Mouse (Mus musculus): ENCODE results near the gene Cabin1. TPM values are rescaled to one million over a fixed set of nuclear protein-coding genes. Genes with fewer than 3 reads are reported as not detected.
A peak's percentile ranks its signal among the peaks of the same experiment; 100 is the strongest.

Cabin1 gene
- 34.6 and 36.6 TPM in 2 replicates for polyA plus RNA-seq (2016; fragmentation: Nextera tagmentation; extraction: Ambion mirVana)

DNA sequence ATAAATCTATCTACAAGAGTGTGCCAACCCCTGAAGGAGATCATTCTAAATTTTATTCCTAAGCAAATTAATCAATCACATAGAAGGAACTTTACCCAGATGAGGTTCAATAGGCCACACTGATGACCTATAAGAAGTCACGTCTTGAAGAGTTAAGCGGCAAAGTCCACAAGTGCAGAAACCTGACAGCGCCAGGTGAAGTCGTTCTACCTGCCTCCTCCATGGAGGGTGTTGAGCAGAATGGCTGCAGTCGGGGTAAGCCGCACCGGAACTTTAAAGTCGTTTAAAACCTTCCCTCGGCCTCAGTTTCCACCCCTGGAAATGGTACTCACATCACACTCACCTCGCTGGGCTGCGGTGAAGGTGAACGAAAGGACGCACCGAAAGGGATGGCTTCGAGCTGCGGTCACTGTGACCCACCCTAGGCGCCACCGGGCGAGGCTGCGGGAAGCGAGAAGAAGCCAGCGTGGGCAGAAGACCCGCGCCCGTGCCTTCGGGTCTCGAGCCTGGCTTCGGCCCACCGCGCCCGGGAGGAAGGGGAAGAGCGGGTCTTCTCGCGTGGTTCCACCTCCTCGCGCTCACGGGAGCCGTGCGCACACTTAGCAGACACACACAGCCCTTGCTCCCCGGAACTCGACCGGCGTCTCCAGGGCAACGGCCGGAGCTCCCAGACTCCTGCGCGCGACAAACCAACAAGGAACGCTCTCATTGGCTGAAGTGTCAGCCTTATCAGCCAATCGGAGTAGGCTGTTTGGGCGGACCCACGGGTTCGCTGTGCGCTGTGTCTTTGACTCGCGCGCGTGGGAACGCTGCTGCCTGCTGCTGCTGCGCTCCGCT, at the start of gene Cabin1:
Gene Cabin1 (minus strand): TSS at position 660 of the 837 bp plus-strand sequence.
- Histone ChIP-seq H3K4me1 (peaks cover 17% of the 10 kb centered on the region), H3K27me3 (ENCODE audit: poor library complexity, severe bottlenecking) (no peaks in the 10 kb centered on the region), H3K27ac (peak within 1 kb of the TSS; percentile 87), H3K36me3 (replicated peaks) (peaks cover 30% of the 10 kb centered on the region), H3K9me3 (no peaks in the 10 kb centered on the region), H3K4me3 (peak within 1 kb of the TSS; percentile 74)
- DNase-seq (ENCODE audit: extremely low spot score, low spot score), result peak; percentile 99
- under 1% methylated on average over 61 of the region's 61 CpGs for WGBS

DNA sequence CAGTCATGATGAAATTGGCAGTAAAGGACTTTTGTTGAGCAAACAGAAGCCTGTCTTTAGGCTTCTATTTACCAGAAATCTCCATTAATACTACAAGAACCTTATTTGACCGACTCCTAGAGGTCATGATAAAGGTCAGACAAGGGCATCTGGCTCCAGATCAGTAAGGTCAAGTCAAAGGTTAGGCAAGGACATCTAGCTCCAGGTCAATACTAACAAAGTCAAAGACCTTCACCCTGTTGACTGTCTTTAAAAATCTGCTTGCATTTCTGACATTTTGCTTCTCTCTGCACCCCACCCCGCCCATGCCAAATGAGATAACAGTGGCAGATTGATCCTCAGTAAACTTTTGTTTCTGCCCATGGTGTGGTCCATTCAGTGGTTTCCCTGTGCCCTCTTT, 40.1 kb upstream of the Cabin1 start:
- Histone ChIP-seq H3K27me3 (ENCODE audit: poor library complexity, severe bottlenecking) (0 out of 2 replicates have a peak, but pooled peaks cover 5% of the 10 kb centered on the region), H3K36me3 (replicated peaks) (no peaks in the 10 kb centered on the region), H3K4me1 (no peaks in the 10 kb centered on the region), H3K4me3 (no peak overlapping the region), H3K9me3 (no peaks in the 10 kb centered on the region), H3K27ac (no peak overlapping the region)
- no peak for DNase-seq (ENCODE audit: extremely low spot score, low spot score)
- 71% methylated on average over 2 of the region's 2 CpGs for WGBS

DNA sequence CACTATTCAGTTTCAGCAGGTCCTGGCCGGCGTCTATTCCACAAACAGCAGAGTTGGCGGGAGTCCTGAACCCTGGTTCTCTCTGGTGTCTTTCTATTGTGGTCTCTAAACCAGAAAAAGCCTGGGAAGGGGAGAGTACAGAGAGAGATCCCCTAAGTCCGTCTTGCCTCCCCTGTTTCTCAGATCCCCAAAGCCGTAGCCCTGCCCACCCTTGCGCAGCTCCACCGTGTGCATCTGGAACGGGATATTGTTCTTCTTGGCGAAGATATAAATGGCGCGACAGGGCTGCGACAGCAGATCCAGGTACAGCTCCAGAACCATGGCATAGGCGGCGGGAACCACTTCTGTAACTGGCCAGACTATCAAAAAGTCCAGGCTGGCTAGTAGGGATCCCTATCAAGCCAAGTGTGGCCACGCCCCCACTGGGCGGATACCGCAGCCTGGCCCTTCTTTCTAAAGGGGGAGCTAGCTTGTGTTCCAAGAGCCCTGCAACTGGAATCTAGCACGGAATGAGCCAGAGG, 34.1 kb upstream of the Cabin1 start, which contains the start of gene Gstt1:
Gene Gstt1 (minus strand): TSS at position 409 of the 521 bp plus-strand sequence.
- DNase-seq (ENCODE audit: extremely low spot score, low spot score), result peak; percentile 28
- H3K4me3 ChIP-seq, result peak within 1 kb of the TSS; percentile 56
- 5% methylated on average over 18 of the region's 18 CpGs for WGBS
- H3K4me1 ChIP-seq, result peaks cover 32% of the 10 kb centered on the region
- H3K27ac ChIP-seq, result peak within 1 kb of the TSS; percentile 62
- peaks cover 39% of the 10 kb centered on the region for H3K27me3 ChIP-seq (ENCODE audit: poor library complexity, severe bottlenecking)
- no peaks in the 10 kb centered on the region for H3K9me3 ChIP-seq
- no peaks in the 10 kb centered on the region for H3K36me3 ChIP-seq (replicated peaks)

DNA sequence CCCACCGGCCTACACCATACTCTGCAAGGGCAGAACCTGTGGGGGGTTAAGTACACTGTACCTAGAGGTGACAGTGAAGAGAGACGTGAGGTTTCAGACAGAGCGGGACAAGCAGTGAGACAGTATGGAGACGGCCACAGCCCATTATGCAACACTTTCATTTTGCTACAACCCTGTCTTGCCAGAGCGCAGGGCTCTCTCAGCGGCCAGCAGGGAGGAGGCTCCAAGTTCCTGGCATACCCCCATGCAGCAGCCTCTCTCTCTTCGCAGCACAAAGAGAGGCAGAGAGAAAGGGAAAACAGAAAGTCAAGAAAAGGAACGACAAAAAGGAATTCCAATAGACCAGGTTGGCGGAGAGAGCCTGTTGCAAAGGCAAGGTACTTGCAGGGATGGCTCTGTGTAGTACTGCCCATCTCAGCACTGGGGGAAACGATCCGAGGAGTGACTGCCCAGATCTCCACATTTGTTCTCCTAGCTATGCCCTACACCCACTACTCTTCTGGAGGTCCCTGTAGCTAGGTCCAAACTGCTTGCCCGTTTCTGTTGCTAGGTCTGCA, 33.6 kb upstream of the Cabin1 start:
- peak; percentile 34 for DNase-seq (ENCODE audit: extremely low spot score, low spot score)
- Histone ChIP-seq H3K27me3 (ENCODE audit: poor library complexity, severe bottlenecking) (peaks cover 39% of the 10 kb centered on the region), H3K9me3 (no peaks in the 10 kb centered on the region), H3K36me3 (replicated peaks) (no peaks in the 10 kb centered on the region), H3K27ac (peak overlapping the region; percentile 62), H3K4me1 (peaks cover 32% of the 10 kb centered on the region), H3K4me3 (peak overlapping the region; percentile 56)
- WGBS, result 2% methylated on average over 12 of the region's 12 CpGs

DNA sequence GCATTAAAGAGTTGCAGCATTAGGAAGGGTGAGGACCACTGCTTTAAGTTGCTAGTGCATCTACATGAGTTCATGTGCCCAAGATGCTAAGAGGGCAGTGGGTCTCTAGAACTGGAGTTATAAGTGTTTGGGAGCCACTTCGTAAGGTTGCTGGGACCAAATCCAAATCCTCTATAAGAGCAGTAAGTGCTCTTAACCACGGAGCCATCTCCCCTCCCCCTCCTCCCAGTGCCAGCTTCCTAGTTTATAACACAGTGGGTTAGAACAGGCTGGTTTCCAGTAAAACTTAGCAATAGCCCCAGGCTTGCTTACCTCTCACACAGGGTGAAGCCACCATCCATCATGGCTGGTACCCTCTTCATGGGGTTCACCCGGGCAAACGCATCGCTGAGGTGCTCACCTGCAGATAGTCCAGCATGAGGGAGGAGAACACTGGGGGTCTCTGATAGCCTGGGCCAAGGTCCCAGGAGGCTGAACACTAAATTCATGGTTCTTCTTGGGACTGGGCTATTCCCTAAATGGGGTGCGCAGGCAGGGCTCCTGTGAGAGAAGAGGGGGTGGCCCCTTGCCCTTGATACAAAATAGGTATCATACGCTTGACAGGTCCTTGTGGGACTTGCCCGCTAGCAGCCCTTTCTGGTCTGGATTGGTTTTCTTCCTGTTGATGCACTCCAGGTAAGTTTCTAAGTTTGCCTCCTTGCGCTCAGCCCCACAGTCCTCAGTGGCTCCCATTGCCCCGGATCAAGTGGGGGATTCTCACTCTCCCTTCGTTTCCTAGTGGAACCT, 32.8 kb upstream of the Cabin1 start:
- 0 out of 2 replicates have a peak overlapping the region, but pooled peaks have one; percentile 36 for H3K27ac ChIP-seq
- peak overlapping the region; percentile 56 for H3K4me3 ChIP-seq
- no peaks in the 10 kb centered on the region for H3K9me3 ChIP-seq
- peaks cover 39% of the 10 kb centered on the region for H3K27me3 ChIP-seq (ENCODE audit: poor library complexity, severe bottlenecking)
- peaks cover 32% of the 10 kb centered on the region for H3K4me1 ChIP-seq
- no peak for DNase-seq (ENCODE audit: extremely low spot score, low spot score)
- no peaks in the 10 kb centered on the region for H3K36me3 ChIP-seq (replicated peaks)
- 44% methylated on average over 11 of the region's 11 CpGs for WGBS

DNA sequence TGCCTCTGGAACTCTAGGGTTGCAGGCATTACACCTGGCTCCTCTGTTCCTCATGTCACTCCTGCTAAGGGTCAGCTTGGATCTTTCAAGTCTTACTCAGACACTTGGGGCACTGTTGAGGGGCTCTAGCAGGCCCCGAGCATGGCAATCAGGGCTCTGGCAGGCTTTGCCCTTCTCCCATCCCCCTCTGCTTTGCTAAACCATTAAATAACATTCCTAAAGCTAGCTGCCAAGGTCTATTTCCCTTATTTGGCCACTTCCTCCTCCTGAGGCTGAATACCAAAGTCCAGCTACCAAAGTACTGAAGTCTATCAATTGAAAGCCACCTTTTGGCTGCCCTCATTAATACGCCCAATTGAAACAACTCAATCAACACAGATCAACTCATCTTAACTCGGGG, 30.7 kb upstream of the Cabin1 start:
- WGBS, result 26% methylated on average over 3 of the region's 3 CpGs
- DNase-seq (ENCODE audit: extremely low spot score, low spot score), result no peak
- H3K27ac ChIP-seq, result peak overlapping the region; percentile 51; the same call in 1 of the 2 replicates

DNA sequence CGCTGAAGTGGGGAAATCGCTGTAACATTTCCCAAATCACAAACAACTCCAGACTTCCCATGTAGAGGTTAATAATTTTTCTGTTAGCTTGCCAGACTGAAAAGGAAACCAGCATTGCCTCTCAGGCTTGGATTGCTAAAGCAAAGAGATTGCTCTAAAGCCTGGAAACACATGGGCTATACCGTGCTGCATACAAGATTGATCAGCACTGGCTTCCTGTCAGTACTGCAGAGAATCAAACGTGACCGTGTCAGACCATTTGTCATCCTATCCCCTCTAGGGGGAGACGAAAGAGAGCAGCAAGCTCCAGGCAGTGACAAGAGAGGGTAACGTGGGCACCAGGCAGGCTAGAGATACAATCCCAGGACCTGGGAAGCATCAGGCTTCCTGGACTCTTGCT, 26.6 kb upstream of the Cabin1 start:
- peaks cover 3% of the 10 kb centered on the region for H3K27me3 ChIP-seq (ENCODE audit: poor library complexity, severe bottlenecking)
- 28% methylated on average over 7 of the region's 7 CpGs for WGBS
- DNase-seq (ENCODE audit: extremely low spot score, low spot score), result no peak
- H3K4me1 ChIP-seq, result peaks cover 16% of the 10 kb centered on the region
- H3K27ac ChIP-seq, result no peak overlapping the region
- H3K36me3 ChIP-seq (replicated peaks), result no peaks in the 10 kb centered on the region
- H3K4me3 ChIP-seq, result no peak overlapping the region
- no peaks in the 10 kb centered on the region for H3K9me3 ChIP-seq

More for the DNA sequence above, 30.7 kb upstream of the Cabin1 start:
- Histone ChIP-seq H3K27me3 (ENCODE audit: poor library complexity, severe bottlenecking) (peaks cover 34% of the 10 kb centered on the region), H3K9me3 (no peaks in the 10 kb centered on the region), H3K36me3 (replicated peaks) (no peaks in the 10 kb centered on the region), H3K4me1 (peaks cover 35% of the 10 kb centered on the region), H3K4me3 (no peak overlapping the region)

DNA sequence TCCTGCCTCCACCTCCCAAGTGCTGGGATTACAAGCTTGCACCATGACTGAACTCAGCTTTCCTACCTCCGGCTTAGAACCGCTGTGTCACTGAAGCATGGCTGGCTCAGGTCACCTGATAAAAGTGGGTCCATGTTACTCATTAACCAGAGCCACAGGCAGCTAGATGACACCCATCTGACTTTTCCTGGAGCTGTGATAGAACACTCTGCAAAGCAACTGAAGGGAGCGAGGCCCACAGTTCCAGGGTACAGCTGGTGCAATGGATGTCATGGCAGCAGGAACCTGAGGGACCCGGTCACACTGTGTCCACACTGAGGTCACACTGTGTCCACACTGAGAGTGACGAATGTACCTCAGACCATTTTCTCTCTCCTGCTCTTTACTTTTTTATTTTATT, 25.7 kb upstream of the Cabin1 start:
- no peak overlapping the region for H3K4me3 ChIP-seq
- DNase-seq (ENCODE audit: extremely low spot score, low spot score), result no peak
- H3K27ac ChIP-seq, result no peak overlapping the region
- H3K9me3 ChIP-seq, result no peaks in the 10 kb centered on the region
- WGBS, result 95% methylated on average over 5 of the region's 5 CpGs
- peaks cover 9% of the 10 kb centered on the region for H3K4me1 ChIP-seq
- H3K27me3 ChIP-seq (ENCODE audit: poor library complexity, severe bottlenecking), result no peaks in the 10 kb centered on the region
- no peaks in the 10 kb centered on the region for H3K36me3 ChIP-seq (replicated peaks)

DNA sequence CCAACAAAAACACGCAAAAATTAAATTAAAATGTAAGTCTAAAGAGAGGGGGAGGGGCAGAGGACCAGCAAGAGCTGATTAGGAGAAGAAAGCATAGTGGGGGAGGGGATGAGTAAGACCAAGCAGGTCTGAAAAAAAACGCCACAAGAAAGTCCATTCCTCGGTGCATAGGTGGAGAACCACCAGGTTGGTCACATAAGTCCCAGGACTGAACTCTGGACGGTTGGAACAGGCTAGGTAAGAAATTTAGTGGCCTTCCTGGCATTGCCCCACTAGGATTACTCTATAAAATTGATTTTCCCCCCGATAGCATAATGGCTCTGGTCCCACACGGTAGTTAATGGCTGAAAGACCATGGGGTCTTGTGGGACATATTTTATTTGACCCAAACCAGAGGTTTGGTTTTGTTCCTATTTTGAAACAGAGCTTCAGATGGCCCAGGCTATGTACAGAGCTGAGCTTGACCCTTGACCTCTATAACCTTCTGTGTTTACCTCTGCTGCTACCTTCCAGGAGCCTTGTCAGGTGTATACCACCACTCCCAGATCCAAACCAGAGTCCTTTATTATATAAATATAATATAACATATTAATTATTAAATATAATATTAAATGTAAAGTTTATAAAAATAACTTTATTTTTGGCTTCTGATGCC, 25.1 kb upstream of the Cabin1 start:
- 79% methylated on average over 6 of the region's 6 CpGs for WGBS
- H3K9me3 ChIP-seq, result no peaks in the 10 kb centered on the region
- no peak overlapping the region for H3K27ac ChIP-seq

DNA sequence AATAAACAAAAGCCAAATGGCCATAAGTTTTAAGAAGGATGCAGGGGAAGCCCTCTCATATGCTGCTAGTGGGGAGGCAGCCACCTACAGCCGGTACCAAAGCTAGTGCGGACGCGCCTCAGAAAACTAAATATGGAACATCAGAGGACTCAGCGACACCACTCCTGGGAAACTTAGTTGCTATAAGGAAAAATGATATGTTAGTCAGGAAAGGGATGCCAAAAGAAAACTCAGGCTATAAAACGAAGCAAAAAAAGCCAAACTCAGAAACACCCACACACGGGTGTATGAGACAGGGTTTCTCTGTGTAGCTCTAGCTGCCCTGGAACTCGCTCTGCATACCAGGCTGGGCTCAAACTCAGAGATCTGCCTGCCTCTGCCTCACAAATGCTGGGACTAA, 24.1 kb upstream of the Cabin1 start:
- no peak for DNase-seq (ENCODE audit: extremely low spot score, low spot score)
- WGBS, result 95% methylated on average over 8 of the region's 8 CpGs
- Histone ChIP-seq H3K9me3 (no peaks in the 10 kb centered on the region), H3K4me3 (no peak overlapping the region), H3K27me3 (ENCODE audit: poor library complexity, severe bottlenecking) (no peaks in the 10 kb centered on the region), H3K4me1 (0 out of 2 replicates have a peak, but pooled peaks cover 3% of the 10 kb centered on the region), H3K27ac (no peak overlapping the region), H3K36me3 (replicated peaks) (no peaks in the 10 kb centered on the region)

More for the DNA sequence above, 25.1 kb upstream of the Cabin1 start:
- H3K27me3 ChIP-seq (ENCODE audit: poor library complexity, severe bottlenecking), result no peaks in the 10 kb centered on the region
- H3K4me3 ChIP-seq, result no peak overlapping the region
- no peak for DNase-seq (ENCODE audit: extremely low spot score, low spot score)
- H3K4me1 ChIP-seq, result 0 out of 2 replicates have a peak, but pooled peaks cover 3% of the 10 kb centered on the region
- no peaks in the 10 kb centered on the region for H3K36me3 ChIP-seq (replicated peaks)

DNA sequence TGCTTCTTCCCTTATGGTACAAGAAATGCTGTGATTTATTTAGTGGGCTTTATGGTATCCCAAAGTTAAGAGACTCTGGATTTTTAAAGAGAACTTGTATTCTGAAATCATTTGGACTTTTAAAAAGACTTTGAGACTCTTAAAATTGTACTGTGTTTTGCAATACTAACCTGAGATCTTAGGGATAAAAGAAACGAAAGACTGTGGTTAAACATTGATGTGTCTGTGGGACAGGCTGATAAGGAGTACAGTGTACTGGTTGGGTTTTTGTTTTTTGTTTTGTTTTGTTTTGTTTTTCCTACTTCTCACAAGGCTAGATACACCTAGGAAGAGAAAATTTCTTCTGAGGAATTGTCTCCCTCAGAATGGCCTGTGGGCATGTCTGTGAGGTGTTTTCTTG, 21.3 kb upstream of the Cabin1 start:
- WGBS, result 91% methylated on average over 1 of the region's 1 CpGs
- DNase-seq (ENCODE audit: extremely low spot score, low spot score), result no peak

More for the DNA sequence above, 21.3 kb upstream of the Cabin1 start:
- no peak overlapping the region for H3K4me3 ChIP-seq
- peaks cover 24% of the 10 kb centered on the region for H3K27me3 ChIP-seq (ENCODE audit: poor library complexity, severe bottlenecking)
- H3K4me1 ChIP-seq, result peaks cover 9% of the 10 kb centered on the region
- no peak overlapping the region for H3K27ac ChIP-seq
- H3K36me3 ChIP-seq (replicated peaks), result no peaks in the 10 kb centered on the region
- H3K9me3 ChIP-seq, result no peaks in the 10 kb centered on the region
